Mouse (Mus musculus) MEL (cell line): ENCODE results near the gene Aifm1. TPM values are rescaled to one million over a fixed set of nuclear protein-coding genes. Genes with fewer than 3 reads are reported as not detected.

Experiments
- DNase-seq: peaks from one replicate; pipeline ENCODE4 v3.0.0; 2011; ENCODE audit warnings: low read depth, low spot score
- H3K27ac ChIP-seq: 2 replicates; pipeline ENCODE4 v1.5.1; 2012; ENCODE audit warnings: low read depth, mild to moderate bottlenecking, control low read depth, low read length, moderate library complexity; ENCODE audit not compliant: control insufficient read depth
- H3K27me3 ChIP-seq, 2 experiments: fragments of 150-350 bp in 1 of 2; sonication (generic) in 1 of 2; 2 replicates each; pipeline ENCODE4 v1.6.1; 2012; ENCODE audit warnings: low read length in 2 of 2, mild to moderate bottlenecking in 2 of 2, improper control_type of control experiment in 1 of 2, moderate library complexity in 1 of 2; ENCODE audit not compliant: insufficient read depth in 2 of 2, control insufficient read depth in 1 of 2
- H3K36me3 ChIP-seq, 2 experiments: 2 replicates each; pipeline ENCODE4 v1.6.1; 2012 to 2014; ENCODE audit warnings: low read length in 2 of 2, improper control_type of control experiment in 1 of 2, inconsistent platforms in 1 of 2, mild to moderate bottlenecking in 1 of 2; ENCODE audit not compliant: insufficient read depth in 2 of 2, control insufficient read depth in 1 of 2
- H3K4me1 ChIP-seq, 2 experiments: fragments of 150-350 bp in 1 of 2; sonication (generic) in 1 of 2; 2 replicates each; pipeline ENCODE4 v1.6.1; 2012; ENCODE audit warnings: low read length in 2 of 2, improper control_type of control experiment in 1 of 2, mild to moderate bottlenecking in 1 of 2; ENCODE audit not compliant: insufficient read depth in 2 of 2, control insufficient read depth in 1 of 2
- H3K4me3 ChIP-seq, 2 experiments: fragments of 150-350 bp in 1 of 2; sonication (generic) in 1 of 2; 2 replicates each; pipeline ENCODE4 v1.5.1; 2012; ENCODE audit warnings: low read depth in 2 of 2, low read length in 2 of 2, mild to moderate bottlenecking in 2 of 2, moderate library complexity in 2 of 2, control low read depth in 1 of 2, improper control_type of control experiment in 1 of 2; ENCODE audit not compliant: control insufficient read depth in 1 of 2, insufficient read depth in 1 of 2
- H3K79me2 ChIP-seq: 2 replicates; pipeline ENCODE4 v1.6.1; 2012; ENCODE audit warnings: mild to moderate bottlenecking, low read length, moderate library complexity; ENCODE audit not compliant: control insufficient read depth, poor library complexity, insufficient read depth
- H3K9ac ChIP-seq: 2 replicates; pipeline ENCODE4 v1.6.1; 2012; ENCODE audit warnings: low read depth, mild to moderate bottlenecking, control low read depth, low read length, moderate library complexity; ENCODE audit not compliant: control insufficient read depth, poor library complexity, severe bottlenecking
- H3K9me3 ChIP-seq: fragments of 150-350 bp; sonication (generic); replicated peaks from 2 replicates; pipeline ENCODE4 v1.6.1; 2012; ENCODE audit warnings: mild to moderate bottlenecking, low read length, improper control_type of control experiment, moderate library complexity; ENCODE audit not compliant: insufficient read depth
- BHLHE40 ChIP-seq: IDR thresholded peaks from 2 replicates; pipeline ENCODE4 v1.6.1; 2012; ENCODE audit warnings: low read depth, mild to moderate bottlenecking, inconsistent platforms, low read length, improper control_type of control experiment, borderline replicate concordance
- CHD1 ChIP-seq: IDR thresholded peaks from 2 replicates; pipeline ENCODE4 v1.6.1; 2012; ENCODE audit warnings: low read depth, mild to moderate bottlenecking, inconsistent platforms, low read length, improper control_type of control experiment
- CHD2 ChIP-seq: IDR thresholded peaks from 2 replicates; pipeline ENCODE4 v1.6.1; 2011; ENCODE audit warnings: low read length, improper control_type of control experiment
- CTCF ChIP-seq, 3 experiments: IDR thresholded peaks in 2 of 3; conservative IDR thresholded peaks in 1 of 3; 2 replicates each; pipeline ENCODE4 v1.5.1; 2011 to 2012; ENCODE audit warnings: low read length in 3 of 3, low read depth in 2 of 3, mild to moderate bottlenecking in 2 of 3, improper control_type of control experiment in 1 of 3, inconsistent platforms in 1 of 3, mixed read lengths in 1 of 3, moderate library complexity in 1 of 3; ENCODE audit not compliant: control insufficient read depth in 1 of 3, insufficient read depth in 1 of 3, poor library complexity in 1 of 3, severe bottlenecking in 1 of 3
- E2F4 ChIP-seq: IDR thresholded peaks from 2 replicates; pipeline ENCODE4 v1.6.1; 2011; ENCODE audit warnings: low read depth, low read length, improper control_type of control experiment, borderline replicate concordance
- ELF1 ChIP-seq: IDR thresholded peaks from 2 replicates; pipeline ENCODE4 v1.6.1; 2014; ENCODE audit warnings: low read depth, mild to moderate bottlenecking, inconsistent platforms, low read length, improper control_type of control experiment, moderate library complexity
- EP300 ChIP-seq, 2 experiments: IDR thresholded peaks; 2 replicates each; pipeline ENCODE4 v1.6.1; 2011; ENCODE audit warnings: improper control_type of control experiment in 2 of 2, low read length in 2 of 2, low read depth in 1 of 2, mild to moderate bottlenecking in 1 of 2
- ETS1 ChIP-seq: IDR thresholded peaks from 2 replicates; pipeline ENCODE4 v1.6.1; 2012; ENCODE audit warnings: low read depth, mild to moderate bottlenecking, inconsistent platforms, low read length, improper control_type of control experiment, moderate library complexity
- GABPA ChIP-seq: IDR thresholded peaks from 2 replicates; pipeline ENCODE4 v1.6.1; 2012; ENCODE audit warnings: low read depth, mild to moderate bottlenecking, inconsistent platforms, low read length, improper control_type of control experiment, moderate library complexity
- GATA1 ChIP-seq: IDR thresholded peaks from 2 replicates; pipeline ENCODE4 v1.6.1; 2011; ENCODE audit warnings: low read depth, low read length, improper control_type of control experiment
- HCFC1 ChIP-seq: IDR thresholded peaks from 2 replicates; pipeline ENCODE4 v1.6.1; 2012; ENCODE audit warnings: low read depth, mild to moderate bottlenecking, inconsistent platforms, low read length, improper control_type of control experiment, moderate library complexity
- JUND ChIP-seq: IDR thresholded peaks from 2 replicates; pipeline ENCODE4 v1.6.1; 2011; ENCODE audit warnings: low read depth, mild to moderate bottlenecking, improper control_type of control experiment, low read length
- KAT2A ChIP-seq: conservative IDR thresholded peaks from 2 replicates; pipeline ENCODE4 v1.6.1; 2012; ENCODE audit warnings: low read depth, low read length, improper control_type of control experiment, inconsistent platforms
- MAFK ChIP-seq: IDR thresholded peaks from 2 replicates; pipeline ENCODE4 v1.6.1; 2011; ENCODE audit warnings: low read depth, mild to moderate bottlenecking, low read length, improper control_type of control experiment, borderline replicate concordance
- MAX ChIP-seq: IDR thresholded peaks from 2 replicates; pipeline ENCODE4 v1.6.1; 2011; ENCODE audit warnings: low read length, improper control_type of control experiment
- MAZ ChIP-seq: IDR thresholded peaks from 2 replicates; pipeline ENCODE4 v1.6.1; 2012; ENCODE audit warnings: low read depth, mild to moderate bottlenecking, inconsistent platforms, low read length, improper control_type of control experiment
- MEF2A ChIP-seq: IDR thresholded peaks from 2 replicates; pipeline ENCODE4 v1.6.1; 2014; ENCODE audit warnings: low read depth, mild to moderate bottlenecking, inconsistent platforms, low read length, improper control_type of control experiment; ENCODE audit not compliant: poor library complexity, insufficient replicate concordance, severe bottlenecking; ENCODE audit errors: extremely low read depth
- MXI1 ChIP-seq: IDR thresholded peaks from 2 replicates; pipeline ENCODE4 v1.6.1; 2011; ENCODE audit warnings: mild to moderate bottlenecking, low read depth, low read length, improper control_type of control experiment
- MYB ChIP-seq: IDR thresholded peaks from 2 replicates; pipeline ENCODE4 v1.6.1; 2011; ENCODE audit warnings: mild to moderate bottlenecking, low read depth, low read length, improper control_type of control experiment
- MYC ChIP-seq: IDR thresholded peaks from 2 replicates; pipeline ENCODE4 v1.6.1; 2011; ENCODE audit warnings: low read depth, mild to moderate bottlenecking, low read length, improper control_type of control experiment, moderate library complexity
- NRF1 ChIP-seq: IDR thresholded peaks from 2 replicates; pipeline ENCODE4 v1.6.1; 2014; ENCODE audit warnings: low read depth, mild to moderate bottlenecking, inconsistent platforms, low read length, improper control_type of control experiment, moderate library complexity; ENCODE audit not compliant: poor library complexity, insufficient read depth, severe bottlenecking
- POLR2A ChIP-seq, 2 experiments: IDR thresholded peaks; 2 replicates each; pipeline ENCODE4 v1.6.1; 2011 to 2012; ENCODE audit warnings: low read length in 2 of 2, mild to moderate bottlenecking in 2 of 2, control low read depth in 1 of 2, improper control_type of control experiment in 1 of 2, low read depth in 1 of 2, moderate library complexity in 1 of 2; ENCODE audit not compliant: control insufficient read depth in 1 of 2, insufficient read depth in 1 of 2, poor library complexity in 1 of 2
- POLR2AphosphoS2 ChIP-seq: IDR thresholded peaks from 2 replicates; pipeline ENCODE4 v1.6.1; 2011; ENCODE audit warnings: low read length, improper control_type of control experiment
- RAD21 ChIP-seq: IDR thresholded peaks from 2 replicates; pipeline ENCODE4 v1.6.1; 2011; ENCODE audit warnings: mild to moderate bottlenecking, low read depth, low read length, improper control_type of control experiment
- RCOR1 ChIP-seq: IDR thresholded peaks from 2 replicates; pipeline ENCODE4 v1.6.1; 2012; ENCODE audit warnings: low read depth, mild to moderate bottlenecking, inconsistent platforms, low read length, improper control_type of control experiment
- SIN3A ChIP-seq: IDR thresholded peaks from 2 replicates; pipeline ENCODE4 v1.6.1; 2012; ENCODE audit warnings: low read length, improper control_type of control experiment, inconsistent platforms
- SMC3 ChIP-seq: IDR thresholded peaks from 2 replicates; pipeline ENCODE4 v1.6.1; 2011; ENCODE audit warnings: low read depth, low read length, improper control_type of control experiment
- TBP ChIP-seq: IDR thresholded peaks from 2 replicates; pipeline ENCODE4 v1.8.0; 2011; ENCODE audit warnings: low read depth, low read length, improper control_type of control experiment
- TCF12 ChIP-seq: IDR thresholded peaks from 2 replicates; pipeline ENCODE4 v1.6.1; 2014; ENCODE audit warnings: low read depth, mild to moderate bottlenecking, inconsistent platforms, low read length, improper control_type of control experiment, moderate library complexity
- UBTF ChIP-seq: IDR thresholded peaks from 2 replicates; pipeline ENCODE4 v1.6.1; 2012; ENCODE audit warnings: low read depth, mild to moderate bottlenecking, inconsistent platforms, low read length, improper control_type of control experiment, moderate library complexity, borderline replicate concordance; ENCODE audit not compliant: insufficient read depth
- USF1 ChIP-seq: IDR thresholded peaks from 2 replicates; pipeline ENCODE4 v1.6.1; 2014; ENCODE audit warnings: low read depth, mild to moderate bottlenecking, inconsistent platforms, low read length, improper control_type of control experiment, moderate library complexity
- USF2 ChIP-seq, 2 experiments: IDR thresholded peaks; 2 replicates each; pipeline ENCODE4 v1.6.1; 2011 to 2012; ENCODE audit warnings: improper control_type of control experiment in 2 of 2, low read length in 2 of 2, borderline replicate concordance in 1 of 2, inconsistent platforms in 1 of 2, low read depth in 1 of 2, mild to moderate bottlenecking in 1 of 2; ENCODE audit not compliant: insufficient read depth in 1 of 2
- ZC3H11A ChIP-seq: IDR thresholded peaks from 2 replicates; pipeline ENCODE4 v1.6.1; 2012; ENCODE audit warnings: low read depth, mild to moderate bottlenecking, inconsistent platforms, low read length, improper control_type of control experiment
- ZKSCAN1 ChIP-seq: IDR thresholded peaks from 2 replicates; pipeline ENCODE4 v1.6.1; 2012; ENCODE audit warnings: low read depth, mild to moderate bottlenecking, inconsistent platforms, low read length, improper control_type of control experiment, moderate library complexity
- ZMIZ1 ChIP-seq: IDR thresholded peaks from 2 replicates; pipeline ENCODE4 v1.6.1; 2012; ENCODE audit warnings: low read depth, mild to moderate bottlenecking, inconsistent platforms, low read length, improper control_type of control experiment, moderate library complexity
- ZNF384 ChIP-seq: IDR thresholded peaks from 2 replicates; pipeline ENCODE4 v1.6.1; 2012; ENCODE audit warnings: low read depth, mild to moderate bottlenecking, inconsistent platforms, low read length, improper control_type of control experiment
- polyA plus RNA-seq, 2 experiments: library from polyadenylated mRNA; stranded (reverse) in 1 of 2; unstranded in 1 of 2; fragments of >175 nt in 1 of 2; fragments of >200 nt in 1 of 2; gene quantifications; 2 replicates each; pipeline versions ENCODE4 v1.2.1 to v1.2.4; 2012; ENCODE audit warnings: low replicate concordance in 2 of 2, low read depth in 1 of 2; ENCODE audit not compliant: insufficient read length in 2 of 2, insufficient read depth in 1 of 2, missing spikeins in 1 of 2
- total RNA-seq: library from RNA; depleted of rRNA; stranded (reverse); fragments of 300-350 nt; gene quantifications from 2 replicates; pipeline ENCODE4 v1.2.3, GENCODE M21; 2012; rRNA removed

The Aifm1 gene
- total RNA-seq (69.1 and 76.1 TPM in 2 replicates), polyA plus RNA-seq (10 to 100 TPM in 1 of 2 experiments, not detected in 1; 99.1 TPM)

DNA sequence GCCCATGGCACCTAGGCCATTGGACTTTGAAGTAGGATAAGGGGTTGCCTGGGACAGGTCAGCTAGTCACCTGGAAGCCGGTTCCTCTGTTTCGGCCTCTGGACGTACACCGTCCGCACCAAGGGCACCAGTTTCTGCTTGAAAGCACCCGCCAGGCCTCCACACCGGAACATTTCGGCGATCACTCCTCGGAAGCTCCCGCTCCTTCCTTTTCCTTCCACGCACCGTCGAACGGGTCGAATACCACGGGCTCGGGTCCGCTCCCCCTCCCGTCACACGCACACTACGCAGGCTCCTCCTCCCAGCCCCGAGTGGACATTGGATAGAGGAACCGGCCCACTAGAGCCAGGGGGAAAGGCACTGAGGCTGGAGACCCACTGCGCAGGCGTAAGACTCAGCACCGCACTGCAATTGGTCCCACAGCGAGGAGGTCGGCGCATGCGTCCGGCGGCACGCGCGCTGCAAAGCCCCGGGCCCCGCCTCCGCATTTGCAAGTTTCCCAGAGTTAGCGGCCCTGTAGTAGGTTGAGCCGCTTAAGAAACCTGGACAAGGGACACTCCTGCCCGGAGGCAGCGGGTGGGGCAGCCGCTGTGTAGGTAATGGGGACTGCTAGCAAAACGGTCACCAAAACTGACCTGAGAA, at the start of gene Aifm1:
Gene Aifm1, minus strand, starts transcription at position 398 of the 642 bp plus-strand sequence.
- Histone ChIP-seq H3K4me3 (peak within 1 kb of the TSS; percentile 85 to 96), H3K79me2 (peaks cover 16% of the 10 kb centered on the region), H3K9me3 (no peaks in the 10 kb centered on the region), H3K27ac (peak within 1 kb of the TSS; percentile 90), H3K27me3 (no peaks in the 10 kb centered on the region), H3K36me3 (peaks cover 0 to 10% of the 10 kb centered on the region in 2 experiments; a peak in 2 of 4 replicates), H3K9ac (peak within 1 kb of the TSS; percentile 96), H3K4me1 (peaks cover 5 to 6% of the 10 kb centered on the region in 2 experiments; a peak in 3 of 4 replicates)
- DNase-seq = peak; percentile 95
- no peak for TF ChIP-seq MAFK
- TF ChIP-seq GABPA = no peak
- TF ChIP-seq KAT2A = no peak; the same call in 1 of the 2 replicates
- peak; percentile 98 for TF ChIP-seq NRF1
- no peak for TF ChIP-seq BHLHE40
- 0 out of 2 replicates have a peak, but pooled peaks have one; percentile 12 for TF ChIP-seq MYC
- TF ChIP-seq ZMIZ1 = peak; percentile 36; the same call in 1 of the 2 replicates
- TF ChIP-seq CHD2 = no peak
- TF ChIP-seq ETS1 = no peak
- TF ChIP-seq EP300 (IDR thresholded peaks at IDR 0.05; ENCODE audit: low read depth in 1 of 2, low read length in 2 of 2) = no peak
- TF ChIP-seq MAZ = no peak
- no peak for TF ChIP-seq ELF1
- TF ChIP-seq POLR2AphosphoS2 = no peak
- TF ChIP-seq TCF12 = no peak
- no peak for TF ChIP-seq CHD1
- TF ChIP-seq UBTF = no peak
- TF ChIP-seq JUND = no peak
- TF ChIP-seq USF2 (IDR thresholded peaks at IDR 0.05; ENCODE audit: borderline replicate concordance in 1 of 2, insufficient read depth in 1 of 2, low read depth in 1 of 2, low read length in 2 of 2) = no peak
- no peak for TF ChIP-seq MYB
- no peak; the same call in 1 of the 2 replicates for TF ChIP-seq SIN3A
- no peak for TF ChIP-seq USF1
- TF ChIP-seq MAX = no peak
- TF ChIP-seq POLR2A (IDR thresholded peaks at IDR 0.05; ENCODE audit: control insufficient read depth in 1 of 2, insufficient read depth in 1 of 2, low read depth in 1 of 2, low read length in 2 of 2, poor library complexity in 1 of 2) = peak; percentile 61 to 66
- TF ChIP-seq ZC3H11A = no peak
- no peak for TF ChIP-seq E2F4
- no peak for TF ChIP-seq ZKSCAN1
- peak; percentile 79 for TF ChIP-seq HCFC1
- TF ChIP-seq CTCF (IDR thresholded peaks at IDR 0.05 in 2 of 3, conservative IDR thresholded peaks at IDR 0.05 in 1 of 3; ENCODE audit: control insufficient read depth in 1 of 3, insufficient read depth in 1 of 3, low read depth in 2 of 3, low read length in 3 of 3, poor library complexity in 1 of 3, severe bottlenecking in 1 of 3) = no peak
- no peak for TF ChIP-seq RAD21
- TF ChIP-seq GATA1 = no peak
- TF ChIP-seq ZNF384 = no peak
- no peak for TF ChIP-seq RCOR1
- no peak for TF ChIP-seq SMC3
- TF ChIP-seq MEF2A = no peak
- peak; percentile 33; the same call in 1 of the 2 replicates for TF ChIP-seq TBP
- peak; percentile 9; the same call in 1 of the 2 replicates for TF ChIP-seq MXI1
